Mouse (Mus musculus): ENCODE measurements around the gene Nme1.

Gene Nme1
- long read RNA-seq, experiment 1, transcript Nme1-201 (4 exons, 493 nt): minor isoform, 6 of 204 reads
- long read RNA-seq, experiment 1, transcript Nme1-203 (5 exons, 3,181 nt): major isoform, 194 of 204 reads
- long read RNA-seq, experiment 1, partial matches to known transcripts: 0 of 204 reads
- long read RNA-seq, experiment 1, other reads (novel, unspliced or antisense): 4 of 204 reads
- long read RNA-seq, experiment 2, transcript Nme1-203 (5 exons, 3,181 nt): major isoform, 219 of 232 reads
- long read RNA-seq, experiment 2, transcript Nme1-201 (4 exons, 493 nt): minor isoform, 8 of 232 reads
- long read RNA-seq, experiment 2, partial matches to known transcripts: 3 of 232 reads
- long read RNA-seq, experiment 2, other reads (novel, unspliced or antisense): 2 of 232 reads

DNA sequence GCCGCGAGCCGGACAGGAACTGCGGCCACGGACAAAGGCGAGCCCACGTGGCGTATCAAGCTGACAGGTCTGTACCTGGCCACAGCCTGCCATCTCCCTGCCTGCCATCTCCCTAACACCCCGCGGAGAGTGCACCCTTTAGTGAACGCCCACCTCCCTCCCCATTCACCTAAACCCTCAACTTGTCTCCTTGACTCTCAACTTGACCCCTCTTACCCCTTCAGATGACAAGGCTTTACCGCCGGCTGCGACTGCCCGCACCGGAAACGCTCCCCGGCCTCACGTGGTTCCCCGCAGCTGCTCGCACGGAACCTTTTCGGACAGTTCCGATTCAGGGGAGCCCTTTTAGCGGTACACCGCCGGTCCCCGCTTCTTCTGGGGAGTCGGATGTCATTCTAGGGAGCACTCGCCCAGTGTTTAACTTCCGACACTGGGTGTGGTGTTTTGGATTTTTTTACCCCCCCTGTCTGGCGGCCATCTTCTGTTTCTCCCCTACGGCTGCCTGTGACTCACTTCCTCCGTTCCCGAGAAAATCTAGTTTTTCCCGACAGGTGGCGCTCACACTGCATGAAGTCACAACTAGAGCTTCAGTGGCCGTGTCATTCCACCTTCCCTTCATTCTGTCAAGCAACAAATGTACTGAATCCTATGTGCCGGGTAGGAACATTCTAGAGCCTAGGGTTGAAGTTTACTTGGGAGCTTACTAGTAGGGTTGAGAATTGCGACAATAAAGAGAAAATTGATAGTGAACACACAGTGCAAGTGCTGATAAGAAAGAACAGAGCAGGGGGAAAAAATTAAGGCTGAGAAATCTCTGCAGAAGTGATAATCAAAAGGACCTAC is at the start of gene Nme1, which contains the start of gene Gm20390:
Gene Nme1, minus strand, starts transcription at position 517 of the 843 bp plus-strand sequence.
Gene Gm20390, minus strand, starts transcription at position 289 of the 843 bp plus-strand sequence.
- intact Hi-C loops (cut with DNase I): loop anchor here (2.0 kb wide), 1 partner anchor 121 kb away; no protein-coding TSS in a partner anchor

DNA sequence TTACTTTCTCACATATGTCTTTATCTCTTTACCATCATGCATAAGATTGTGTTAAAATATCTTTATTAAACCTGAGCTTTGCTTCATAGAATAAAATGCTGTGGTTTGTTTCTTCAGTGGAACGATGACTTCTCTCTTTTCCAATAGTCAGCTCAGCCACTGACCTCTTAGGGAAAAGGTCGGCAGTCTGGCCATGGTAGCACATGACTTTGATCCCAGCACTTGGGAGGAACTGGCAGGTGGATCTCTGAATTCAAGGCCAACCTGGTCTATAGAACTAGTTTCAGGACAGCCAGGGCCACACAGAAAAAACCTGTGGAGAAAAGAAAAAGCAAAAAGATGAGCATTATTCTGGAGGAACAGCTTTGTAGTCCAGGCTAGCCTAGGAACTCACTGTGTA is 35.0 kb upstream of the Nme1 start:
- intact Hi-C loops (cut with DNase I): no loop called here

DNA sequence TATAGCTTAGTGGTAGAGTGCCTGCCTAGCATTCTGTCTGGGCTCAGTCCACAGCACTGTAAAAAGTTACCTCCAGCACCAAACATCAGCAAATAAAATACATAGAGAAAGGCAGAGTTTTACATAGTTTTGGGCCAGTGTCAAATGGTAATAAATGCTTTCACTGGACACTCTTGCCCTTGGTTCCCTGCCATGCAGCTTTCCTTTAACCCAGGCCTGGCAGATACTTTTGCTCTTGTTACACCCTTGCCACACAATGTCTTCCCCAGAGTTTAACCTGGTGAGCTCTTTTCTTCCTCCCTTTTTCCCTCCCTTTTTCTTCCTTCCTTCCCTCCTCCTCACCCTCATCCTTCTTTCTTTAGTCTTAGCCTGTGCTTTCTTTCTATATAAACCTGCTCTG is 31.0 kb upstream of the Nme1 start:
- intact Hi-C loops (cut with DNase I): no loop called here

DNA sequence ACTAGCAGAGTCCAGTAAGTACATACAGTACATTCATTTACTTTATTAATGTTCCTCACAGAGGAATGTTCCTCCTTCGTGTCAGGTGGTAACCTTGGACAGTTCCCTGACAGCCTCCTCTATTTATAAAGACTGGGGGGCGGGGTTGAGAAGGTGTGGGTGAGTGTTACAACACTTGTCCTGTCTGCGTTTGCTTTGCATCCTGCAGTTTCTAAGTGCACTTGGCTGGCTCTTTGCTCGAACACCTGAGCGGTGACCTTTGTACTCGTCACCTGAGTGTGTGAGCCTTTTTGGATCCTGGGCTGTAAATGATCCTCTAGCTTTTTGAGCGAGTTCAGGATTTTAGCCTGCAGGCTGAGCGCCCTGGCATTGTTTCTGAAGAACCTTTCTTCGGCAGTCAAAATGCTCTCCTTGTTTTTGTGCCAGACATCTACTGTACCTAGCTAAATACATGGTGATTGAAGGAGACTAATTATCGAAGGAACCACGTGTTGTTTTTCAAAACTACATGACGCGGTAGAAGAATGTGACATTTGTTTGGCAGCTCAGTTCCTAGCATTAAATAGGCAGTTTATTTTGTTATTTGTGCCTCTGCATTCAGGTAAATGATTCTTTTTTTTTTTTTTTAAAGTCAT is 28.9 kb upstream of the Nme1 start:
- intact Hi-C loops (cut with DNase I): no loop called here

DNA sequence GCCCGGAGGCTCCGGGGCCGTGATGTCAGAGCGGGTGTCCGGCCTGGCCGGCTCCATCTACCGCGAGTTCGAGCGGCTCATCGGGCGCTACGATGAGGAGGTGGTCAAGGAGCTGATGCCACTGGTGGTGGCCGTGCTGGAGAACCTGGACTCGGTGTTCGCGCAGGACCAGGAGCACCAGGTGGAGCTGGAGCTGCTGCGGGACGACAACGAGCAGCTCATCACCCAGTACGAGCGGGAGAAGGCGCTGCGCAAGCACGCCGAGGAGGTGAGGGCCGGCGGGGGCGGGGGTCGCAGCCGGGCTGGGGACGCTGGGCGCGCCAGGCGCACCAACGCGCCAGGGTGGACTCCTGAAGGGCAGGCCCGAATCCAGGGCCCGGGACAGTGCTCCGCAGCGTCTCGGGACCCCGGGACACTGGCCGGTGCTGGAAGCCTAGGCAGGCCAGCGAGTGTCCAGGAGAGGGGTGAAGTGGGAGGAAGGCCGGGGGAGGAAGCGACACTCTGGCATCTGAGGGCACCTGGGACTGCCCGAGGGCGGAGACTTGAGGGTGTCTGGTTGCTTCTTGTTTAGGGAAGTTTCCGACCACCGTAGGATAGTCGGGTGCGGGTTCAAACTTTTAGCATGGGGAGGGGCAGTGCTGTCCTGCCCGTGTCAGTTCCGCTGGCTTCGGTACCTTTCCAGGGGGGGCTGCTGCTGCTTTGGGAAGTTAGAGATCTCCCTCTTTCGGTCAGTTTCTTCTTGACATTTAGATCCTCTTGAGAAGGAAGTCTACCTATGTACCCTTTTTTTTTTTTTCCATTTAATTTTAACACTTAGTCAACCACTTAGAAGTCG is 28.2 kb upstream of the Nme1 start:
- intact Hi-C loops (cut with DNase I): no loop called here

DNA sequence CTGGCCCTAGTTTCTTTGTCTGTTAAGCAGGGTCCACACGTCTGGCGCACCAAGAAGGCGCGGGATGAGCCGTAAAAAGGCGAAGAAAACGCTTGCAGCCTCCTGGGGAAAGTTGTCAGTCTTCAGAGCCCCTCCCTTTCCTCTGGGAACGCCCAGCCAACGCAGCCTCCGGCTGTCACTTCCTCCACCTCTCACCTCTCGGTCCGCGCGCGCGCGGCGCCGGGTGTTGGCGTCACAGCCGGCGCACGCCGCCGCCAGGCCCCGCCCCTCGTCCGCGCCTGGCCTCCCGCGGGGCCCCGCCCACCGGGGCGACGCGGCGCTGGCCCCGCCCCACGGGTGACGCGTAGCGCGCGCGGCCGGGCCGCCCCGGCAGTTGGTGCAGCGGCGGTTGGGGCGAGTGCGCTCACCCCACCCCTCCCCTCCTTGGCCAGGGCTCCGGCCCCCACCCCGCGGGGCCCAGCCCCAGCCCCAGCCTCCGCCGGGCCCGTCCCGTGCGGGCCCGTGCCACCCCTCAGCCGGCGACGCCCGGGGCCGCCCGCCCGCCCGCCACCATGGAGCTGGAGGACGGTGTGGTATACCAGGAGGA is 27.5 kb upstream of the Nme1 start, which contains the start of gene Spag9:
Gene Spag9, plus strand, starts transcription at position 372 of the 586 bp plus-strand sequence.
- intact Hi-C loops (cut with DNase I): no loop called here

DNA sequence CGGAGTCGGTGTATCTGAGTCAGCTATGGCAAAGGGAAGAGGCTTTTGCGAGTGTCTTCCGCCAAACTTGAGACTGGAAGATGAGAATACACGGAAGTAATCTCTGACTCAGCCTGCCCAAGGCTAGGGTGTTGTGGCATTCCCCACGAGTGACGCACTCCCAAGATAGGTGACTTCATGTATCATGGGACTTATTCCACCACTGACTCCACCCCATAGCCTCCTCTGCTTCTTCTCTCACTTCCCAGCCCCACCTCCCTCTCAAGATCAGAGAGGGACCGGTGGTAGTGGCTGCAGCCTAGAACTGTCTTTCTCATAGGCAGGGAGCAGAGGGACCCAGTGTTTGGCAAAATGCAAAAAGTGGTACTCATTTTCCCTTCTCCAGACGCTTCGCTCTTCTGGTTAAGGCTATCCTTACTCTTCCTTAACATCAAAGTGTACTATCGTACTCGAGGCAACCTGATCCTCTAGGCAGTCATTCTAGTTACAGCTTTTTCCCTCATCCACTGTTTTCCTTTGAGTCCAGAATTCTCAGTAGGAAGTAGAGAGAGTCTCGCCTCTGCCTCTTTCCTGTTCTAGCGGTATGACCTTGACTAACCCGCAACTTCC is 26.9 kb upstream of the Nme1 start:
- intact Hi-C loops (cut with DNase I): no loop called here

DNA sequence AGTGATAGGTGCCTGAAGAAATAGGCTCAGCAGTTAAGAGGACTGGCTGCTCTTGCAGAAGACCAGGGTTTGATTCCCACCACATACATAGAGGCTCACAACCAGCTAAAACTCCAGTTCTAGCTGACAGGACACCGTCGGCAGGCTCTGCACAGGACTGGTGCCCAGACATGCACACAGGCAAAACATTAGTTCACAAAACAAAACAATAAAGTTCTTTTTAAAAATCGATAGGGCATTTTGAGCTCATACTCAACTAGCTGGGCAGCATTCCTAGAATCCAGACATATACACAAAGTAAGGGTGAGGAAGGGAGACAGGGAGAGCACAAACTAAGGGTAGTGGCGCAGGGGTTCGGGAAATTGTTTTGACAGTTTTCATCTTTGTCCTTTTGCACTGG is 26.2 kb upstream of the Nme1 start:
- intact Hi-C loops (cut with DNase I): no loop called here

DNA sequence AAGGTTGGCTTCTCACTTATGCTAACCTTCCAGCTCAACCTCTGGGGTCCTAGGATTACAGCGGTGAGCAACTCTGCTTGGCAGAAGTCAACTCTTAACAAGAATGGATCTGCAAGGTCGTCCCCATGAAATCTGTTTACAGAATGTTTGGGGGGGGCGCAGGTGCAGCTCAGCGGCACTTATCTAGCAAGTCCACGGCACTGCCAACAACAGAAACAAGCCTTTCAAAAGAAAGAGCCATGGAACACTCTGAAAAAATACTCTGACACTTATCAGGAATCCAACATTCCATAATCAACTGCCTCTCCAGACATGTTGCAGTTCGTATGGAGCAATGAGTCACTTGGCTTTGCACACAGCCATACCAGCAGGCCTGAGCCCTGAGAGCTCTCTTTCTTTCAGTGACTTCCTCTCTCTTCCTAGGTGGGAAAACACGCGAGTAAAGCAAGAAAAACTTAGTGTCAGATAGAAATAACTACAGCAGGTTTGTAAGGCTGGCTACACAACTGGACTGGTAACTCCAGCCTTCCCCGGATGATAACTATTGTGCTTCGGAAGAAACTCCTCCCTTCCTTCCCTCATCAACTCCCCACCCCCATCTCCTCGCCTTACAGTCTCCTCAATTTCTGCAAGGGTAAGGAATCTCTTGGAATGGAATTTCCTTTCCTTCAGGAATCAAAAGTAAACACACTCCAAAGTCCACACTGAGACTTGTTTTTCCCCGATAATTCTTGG is 20.2 kb upstream of the Nme1 start:
- intact Hi-C loops (cut with DNase I): no loop called here

DNA sequence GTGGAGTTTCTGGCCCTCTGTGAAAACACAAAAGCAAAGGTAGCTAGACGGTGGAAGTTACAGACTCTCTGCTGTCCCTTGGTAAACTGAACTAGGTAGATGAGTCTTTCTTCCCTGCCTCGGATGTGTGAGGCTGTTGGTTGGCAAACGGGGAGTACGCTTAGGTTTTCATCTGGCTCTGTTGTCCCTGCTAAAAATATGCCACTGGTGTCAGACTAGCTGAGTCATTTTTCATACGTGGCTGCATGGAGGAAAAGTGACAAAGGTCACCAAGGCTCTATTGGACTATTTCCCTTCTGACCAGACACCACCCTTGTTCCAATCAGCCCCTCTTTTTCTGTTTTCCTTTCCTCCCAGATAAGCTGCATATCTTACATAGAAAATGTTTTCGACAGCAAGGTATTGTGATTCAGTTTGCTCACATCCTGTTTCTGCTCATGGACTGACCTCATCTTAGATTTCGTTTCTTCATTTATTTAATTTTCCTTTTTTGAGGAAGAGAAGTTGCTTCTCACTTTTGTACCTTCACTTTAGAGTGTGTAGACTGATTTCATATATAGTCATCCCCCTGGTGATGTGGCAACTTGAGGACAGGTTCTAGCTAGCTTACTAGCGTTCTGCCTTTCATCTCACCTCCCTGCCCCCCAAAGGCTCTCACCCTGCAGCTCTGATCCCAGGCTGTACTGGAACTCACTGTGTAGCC is 19.5 kb upstream of the Nme1 start:
- intact Hi-C loops (cut with DNase I): no loop called here

DNA sequence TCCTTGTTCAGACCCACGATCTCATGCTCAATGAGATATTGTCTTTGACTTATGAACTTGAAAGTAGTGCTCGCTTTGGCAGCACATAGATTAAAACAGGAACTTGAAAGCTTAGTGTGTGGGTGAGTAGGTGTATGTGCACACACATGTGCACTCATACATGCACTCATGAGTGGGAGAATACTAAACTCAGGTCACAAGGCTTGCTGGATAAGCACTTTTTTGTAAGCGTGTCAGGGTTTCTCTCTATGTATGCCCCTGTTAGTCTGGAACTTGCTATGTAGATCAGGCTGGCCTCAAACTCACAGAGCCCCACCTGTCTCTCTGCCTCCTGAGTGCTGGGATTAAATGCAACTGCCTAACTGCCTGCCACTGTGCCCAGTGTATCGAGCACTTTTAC is 18.7 kb upstream of the Nme1 start:
- intact Hi-C loops (cut with DNase I): no loop called here

DNA sequence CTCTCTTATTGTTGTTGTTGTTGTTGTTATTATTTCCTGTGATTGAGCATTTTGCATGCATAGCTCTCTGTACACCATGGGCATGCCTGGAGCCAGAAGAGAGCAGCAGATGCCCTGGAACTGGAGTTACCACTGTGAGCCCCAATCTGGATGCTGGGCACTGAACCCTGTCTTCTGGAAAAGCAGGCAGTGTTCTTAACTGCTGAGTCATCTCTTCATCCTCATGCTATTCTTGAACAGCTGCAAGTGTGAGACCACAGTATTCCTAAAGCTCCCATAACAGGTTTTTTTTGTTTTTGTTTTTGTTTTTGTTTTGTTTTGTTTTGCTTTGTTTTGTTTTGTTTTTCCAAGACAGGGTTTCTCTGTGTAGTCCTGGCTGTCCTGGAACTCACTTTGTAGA is 18.0 kb upstream of the Nme1 start:
- intact Hi-C loops (cut with DNase I): no loop called here

DNA sequence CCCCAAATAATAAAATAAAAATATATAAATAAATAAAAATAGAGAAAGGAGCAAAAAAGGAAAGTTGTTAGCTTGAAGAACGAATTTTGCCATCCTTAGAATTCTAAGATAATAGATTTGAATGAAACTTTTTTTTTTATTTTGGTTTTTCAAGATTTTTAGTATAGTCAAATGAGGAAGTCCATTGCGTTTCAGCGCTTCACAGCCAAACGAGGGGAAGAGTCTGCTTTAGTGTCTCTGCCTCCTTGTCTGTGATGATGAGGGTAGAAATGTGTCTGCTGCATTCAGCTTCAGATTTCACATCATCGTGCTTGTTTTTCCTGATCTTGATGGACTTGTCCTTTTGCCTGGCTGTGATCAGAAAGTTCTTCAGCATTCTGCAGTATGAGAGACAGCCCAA is 16.9 kb upstream of the Nme1 start:
- intact Hi-C loops (cut with DNase I): no loop called here

DNA sequence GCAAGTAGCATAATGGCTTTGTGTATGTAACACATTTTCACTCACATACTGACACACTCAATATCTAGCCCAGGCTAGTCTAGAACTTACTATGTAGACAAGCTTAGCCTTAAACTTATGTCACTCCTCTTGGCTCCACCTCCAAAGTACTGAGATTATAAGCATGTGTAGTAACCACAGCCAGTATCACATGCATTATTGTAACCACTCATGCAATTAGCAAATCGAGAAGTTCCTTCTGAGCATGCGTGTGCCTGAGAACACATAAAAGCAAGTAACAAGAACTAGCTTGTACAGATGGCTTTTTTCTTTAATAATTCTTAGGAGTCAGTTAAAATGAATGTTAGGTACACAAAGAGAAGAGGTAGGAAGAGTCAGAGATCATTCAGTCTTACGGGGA is 16.3 kb upstream of the Nme1 start:
- intact Hi-C loops (cut with DNase I): no loop called here

DNA sequence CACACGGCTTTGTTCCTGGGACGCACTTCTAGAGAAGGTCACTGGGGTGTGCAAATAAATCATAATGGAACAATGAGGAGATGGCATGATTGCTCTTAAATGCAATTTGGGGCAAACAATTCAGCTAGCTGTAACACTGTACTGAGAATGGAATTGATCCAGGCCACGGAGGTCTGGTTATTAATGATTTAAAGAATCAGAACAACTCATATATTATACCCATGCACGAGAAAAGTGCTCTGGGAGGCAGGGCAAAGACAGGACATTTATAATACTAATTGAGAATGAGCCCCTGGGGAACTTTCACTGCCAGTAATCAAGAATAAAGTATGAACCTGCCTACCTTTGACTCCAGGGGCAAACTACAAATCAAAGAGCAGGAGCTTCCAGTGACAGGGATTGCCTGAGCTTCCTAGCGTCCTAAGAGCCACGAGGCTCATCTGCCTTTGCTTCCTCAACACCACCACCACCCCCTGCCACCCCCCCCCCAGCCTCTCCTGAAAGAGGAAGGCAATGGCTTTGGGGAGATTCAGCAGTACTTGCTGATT is 11.3 kb upstream of the Nme1 start:
- intact Hi-C loops (cut with DNase I): no loop called here

DNA sequence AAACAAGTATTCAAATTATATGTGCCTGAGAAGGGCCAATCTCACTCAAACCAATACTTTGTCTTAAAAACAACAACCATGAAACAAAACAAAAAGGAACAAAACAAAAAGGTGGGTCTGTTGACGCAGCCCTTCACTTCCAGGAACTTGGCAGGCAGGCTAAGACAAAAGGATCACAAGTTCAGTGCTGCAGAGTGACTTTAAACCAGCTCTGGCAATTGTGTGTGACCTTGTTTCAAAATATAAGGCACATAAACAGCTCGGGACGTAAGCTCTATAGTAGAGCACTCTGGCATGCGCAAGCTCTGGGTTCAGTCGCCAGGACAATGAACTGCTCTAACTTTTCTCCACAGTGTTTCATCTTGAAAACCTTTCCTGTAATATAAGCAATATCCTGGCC is 4.6 kb upstream of the Nme1 start:
- intact Hi-C loops (cut with DNase I): no loop called here

DNA sequence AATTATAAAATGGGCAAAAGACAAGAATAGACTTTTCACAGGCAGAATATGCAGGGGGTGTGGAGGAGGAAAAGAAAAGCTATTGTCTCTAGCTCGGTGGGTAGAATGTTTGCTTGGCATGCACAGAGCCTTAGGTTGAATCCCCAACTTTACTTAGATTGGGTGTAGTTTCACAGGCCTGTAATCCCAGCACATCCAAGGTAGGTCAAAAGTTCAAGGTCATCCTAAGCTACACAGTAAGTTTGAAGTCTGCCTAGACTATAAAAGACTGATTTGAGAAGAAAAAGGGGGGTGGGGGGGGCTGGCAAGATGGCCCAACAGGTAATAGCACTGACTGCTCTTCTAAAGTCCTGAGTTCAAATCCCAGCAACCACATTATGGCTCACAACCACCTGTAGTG is 1.5 kb upstream of the Nme1 start:
- intact Hi-C loops (cut with DNase I): loop anchor here (2.0 kb wide), 1 partner anchor 119 kb away; no protein-coding TSS in a partner anchor

DNA sequence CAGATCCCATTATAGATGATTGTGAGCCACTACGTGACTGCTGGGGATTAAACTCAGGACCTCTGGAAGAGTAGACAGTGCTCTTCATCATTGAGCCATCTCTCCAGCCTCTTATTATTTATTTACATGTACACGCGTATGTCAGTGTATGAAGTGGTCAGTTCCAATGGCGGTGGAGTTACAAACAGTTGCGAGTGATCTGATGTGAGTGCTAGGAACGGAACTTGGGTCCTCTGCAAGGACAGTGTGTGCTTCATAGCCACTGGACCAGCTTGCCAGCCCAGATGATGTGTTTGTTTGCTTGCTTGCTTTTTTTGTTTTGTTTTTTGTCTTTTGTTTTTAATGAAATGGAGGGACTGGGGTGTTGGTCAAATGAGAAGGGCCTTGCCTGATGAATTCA is 850 bp upstream of the Nme1 start:
- intact Hi-C loops (cut with DNase I): loop anchor here (2.0 kb wide), 1 partner anchor 120 kb away; no protein-coding TSS in a partner anchor

DNA sequence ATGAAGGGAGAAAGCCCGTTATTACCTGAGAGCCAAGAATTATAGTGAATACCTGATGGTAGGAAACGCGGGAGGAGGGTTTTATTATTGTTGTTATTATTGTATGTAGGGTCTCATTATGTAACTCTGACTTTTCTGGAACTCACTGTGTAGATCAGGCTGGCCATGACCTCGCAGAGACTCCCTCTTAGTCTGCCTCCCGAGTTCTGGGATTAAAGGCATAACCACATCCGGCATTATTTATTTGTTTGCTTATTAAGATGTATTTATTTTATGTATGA is 467 bp upstream of the Nme1 start:
- intact Hi-C loops (cut with DNase I): loop anchor here (2.0 kb wide), 1 partner anchor 120 kb away; no protein-coding TSS in a partner anchor

Measured in adrenal gland (tissue).